Mouse (Mus musculus): Measurements from ENCODE around the gene Swi5.

GRCm38 (mm10) chr2:32335888-32336287, 48.0 kb upstream of the Swi5 start:
- TF ChIP-seq CTCF (IDR thresholded peaks at IDR 0.05; ENCODE audit: low read depth) = no peak
- TF ChIP-seq EP300 (IDR thresholded peaks at IDR 0.05; ENCODE audit: low read depth) = no peak
